Comparison of ENCODE assay signal across 20 mouse cellular contexts in the genomic region with DNA sequence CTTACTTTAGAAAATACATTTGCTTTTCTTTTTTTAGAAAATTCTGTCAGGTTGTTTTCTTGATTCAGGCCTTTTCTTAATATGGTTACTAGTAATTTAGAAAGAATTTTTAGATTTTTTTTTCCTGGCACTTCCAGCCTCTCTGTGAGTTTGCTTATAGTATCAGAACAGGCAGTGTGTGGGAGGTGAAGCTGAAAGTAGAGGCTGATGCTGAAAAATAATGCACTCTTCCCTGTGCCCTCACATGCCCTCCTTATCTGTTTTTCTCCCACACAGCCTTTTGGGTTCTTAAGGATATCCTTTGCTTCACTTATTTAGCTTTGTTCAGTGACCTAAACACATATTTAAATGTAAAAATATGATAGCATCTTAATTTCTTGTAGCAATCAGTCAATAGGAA. TPM values are rescaled to one million over a fixed set of nuclear protein-coding genes. Genes with fewer than 3 reads are reported as not detected.
"Had no signal": no experiment of that assay in that cellular context is flagged by ENCODE, and none has a peak within 500 bp of the region (broad histone marks: within the 10 kb centered on the region; RNA-seq: fewer than 3 reads in every experiment).

No protein-coding gene starts in this region.

- H3K4me3 ChIP-seq: layer of hippocampus, adult 2 months; limb, embryonic 12.5 days; limb, embryonic 15.5 days; midbrain, embryonic 12.5 days; midbrain, embryonic 15.5 days; neural tube, embryonic 12.5 days; neural tube, embryonic 15.5 days had no signal

- H3K27ac ChIP-seq: layer of hippocampus, adult 2 months; limb, embryonic 12.5 days; limb, embryonic 15.5 days; liver, embryonic 14.5 days; macrophage; midbrain, embryonic 12.5 days; midbrain, embryonic 15.5 days; neural tube, embryonic 12.5 days; neural tube, embryonic 15.5 days; stomach, postnatal 0 days had no signal

- DNase-seq: kidney, adult 18-20 months; kidney, adult 9 months; kidney, postnatal 25 days; liver, postnatal 0 days; lung, embryonic 14.5 days; thymus, adult 2 months; thymus, postnatal 14 days; thymus, postnatal 4 days had no signal

RNA-seq across cellular contexts. Expression of a gene that starts 30.0 kb away (rescaled TPM):
- total RNA-seq: megakaryocyte, adult 5-6 weeks had no signal
- polyA plus RNA-seq: inflammation-experienced regulatory T-cells, adult 6 months; macrophage; thymus, adult 2 months had no signal
